Mouse (Mus musculus) effector memory CD4-positive, alpha-beta T cell, adult 7 months (primary cell): ENCODE results near the gene Hoxa1. TPM values are rescaled to one million over a fixed set of nuclear protein-coding genes. Genes with fewer than 3 reads are reported as not detected.

Experiments
- polyA plus RNA-seq: library from polyadenylated mRNA; unstranded; fragments of 100-300 nt; shearing (Covaris generic); gene quantifications from one replicate; pipeline ENCODE4 v1.2.1, GENCODE M21; 2017

The Hoxa1 gene
- polyA plus RNA-seq, result not detected

GRCm38 (mm10) chr6:52158276-52159051 lies at the start of gene Hoxa1:
TSS of gene Hoxa1 (minus strand) at chr6:52158317.

GRCm38 (mm10) chr6:52204050-52204752 lies 46.1 kb upstream of the Hoxa1 start, which contains the start of gene Hoxa5:
TSS of gene Hoxa5 (minus strand) at chr6:52204587.

GRCm38 (mm10) chr6:52190906-52191810 lies 33.0 kb upstream of the Hoxa1 start, which contains the start of gene Hoxa4:
TSS of gene Hoxa4 (minus strand) at chr6:52191753.

GRCm38 (mm10) chr6:52177061-52177735 lies 19.1 kb upstream of the Hoxa1 start, which contains the start of gene 5730596B20Rik:
TSS of gene 5730596B20Rik (plus strand) at chr6:52177498.

GRCm38 (mm10) chr6:52164626-52165440 lies 6.7 kb upstream of the Hoxa1 start, which contains the start of gene Hoxa2:
TSS of gene Hoxa2 (minus strand) at chr6:52164831.

Other genes starting within 250 kb of the Hoxa1 start
- 14.2 TPM for gene Skap2, start 145.8 kb downstream of the Hoxa1 start, polyA plus RNA-seq
- not detected for gene Hoxa2, start 6.5 kb upstream of the Hoxa1 start, polyA plus RNA-seq
- not detected for gene 5730596B20Rik, start 19.2 kb upstream of the Hoxa1 start, polyA plus RNA-seq
- gene Hoxa4, start 33.4 kb upstream of the Hoxa1 start, polyA plus RNA-seq, result not detected
- gene Hoxa5, start 46.3 kb upstream of the Hoxa1 start, polyA plus RNA-seq, result not detected
- not detected for gene Hoxa6, start 50.4 kb upstream of the Hoxa1 start, polyA plus RNA-seq
- gene Hoxa3, start 55.0 kb upstream of the Hoxa1 start, polyA plus RNA-seq, result not detected
- not detected for gene Gm28308, start 55.0 kb upstream of the Hoxa1 start, polyA plus RNA-seq
- gene Hoxa7, start 63.5 kb upstream of the Hoxa1 start, polyA plus RNA-seq, result 1.9 TPM
- 0.90 TPM for gene Hoxa9, start 72.8 kb upstream of the Hoxa1 start, polyA plus RNA-seq
- not detected for gene Hoxa10, start 82.5 kb upstream of the Hoxa1 start, polyA plus RNA-seq
- gene Hoxa11, start 87.5 kb upstream of the Hoxa1 start, polyA plus RNA-seq, result not detected
- gene Hoxa13, start 102.6 kb upstream of the Hoxa1 start, polyA plus RNA-seq, result not detected
- 0.55 TPM for gene Evx1, start 155.2 kb upstream of the Hoxa1 start, polyA plus RNA-seq